Mouse (Mus musculus): ENCODE results near the gene Fam3b. TPM values are rescaled to one million over a fixed set of nuclear protein-coding genes. Genes with fewer than 3 reads are reported as not detected.

Gene Fam3b
- polyA plus RNA-seq, 1 experiment from 2014 or later: not detected

GRCm38 (mm10) chr16:97512347-97512751 lies 2.3 kb downstream of the Fam3b start:
- WGBS: 84% methylated on average over 12 of the region's 12 CpGs
- H3K4me2 ChIP-seq (replicated peaks): no peak overlapping the region
- no peaks in the 10 kb centered on the region for H3K27me3 ChIP-seq
- H3K4me1 ChIP-seq: no peaks in the 10 kb centered on the region
- H3K27ac ChIP-seq (replicated peaks): no peak overlapping the region
- H3K9ac ChIP-seq (replicated peaks): no peak overlapping the region
- no peaks in the 10 kb centered on the region for H3K9me3 ChIP-seq
- no peaks in the 10 kb centered on the region for H3K36me3 ChIP-seq
- no peak overlapping the region for H3K4me3 ChIP-seq
- no peak for ATAC-seq (ENCODE audit: low FRiP score, low read depth)

- no peak overlapping the region for H3K4me3 ChIP-seq
Measured at GRCm38 (mm10) chr16:97511495-97511894, 3.1 kb downstream of the Fam3b start.

GRCm38 (mm10) chr16:97510849-97511248 lies 3.8 kb downstream of the Fam3b start:
- no peak for ATAC-seq (ENCODE audit: low FRiP score, low read depth)
- WGBS: 83% methylated on average over 5 of the region's 5 CpGs

More at GRCm38 (mm10) chr16:97511495-97511894, 3.1 kb downstream of the Fam3b start:
- no peaks in the 10 kb centered on the region for H3K27me3 ChIP-seq
- no peaks in the 10 kb centered on the region for H3K9me3 ChIP-seq
- ATAC-seq (ENCODE audit: low FRiP score, low read depth): no peak
- no peak overlapping the region for H3K9ac ChIP-seq (replicated peaks)
- H3K36me3 ChIP-seq: no peaks in the 10 kb centered on the region
- H3K4me2 ChIP-seq (replicated peaks): no peak overlapping the region
- no peak overlapping the region for H3K27ac ChIP-seq (replicated peaks)
- H3K4me1 ChIP-seq: no peaks in the 10 kb centered on the region

GRCm38 (mm10) chr16:97507783-97508182 lies 6.8 kb downstream of the Fam3b start:
- no peaks in the 10 kb centered on the region for H3K4me1 ChIP-seq
- no peaks in the 10 kb centered on the region for H3K36me3 ChIP-seq
- no peak overlapping the region for H3K4me2 ChIP-seq (replicated peaks)
- no peaks in the 10 kb centered on the region for H3K27me3 ChIP-seq
- no peak overlapping the region for H3K27ac ChIP-seq (replicated peaks)
- no peak for ATAC-seq (ENCODE audit: low FRiP score, low read depth)
- no peak overlapping the region for H3K4me3 ChIP-seq
- H3K9me3 ChIP-seq: no peaks in the 10 kb centered on the region
- H3K9ac ChIP-seq (replicated peaks): no peak overlapping the region

More at GRCm38 (mm10) chr16:97510849-97511248, 3.8 kb downstream of the Fam3b start:
- no peak overlapping the region for H3K4me3 ChIP-seq
- H3K4me1 ChIP-seq: no peaks in the 10 kb centered on the region
- no peak overlapping the region for H3K9ac ChIP-seq (replicated peaks)
- no peak overlapping the region for H3K4me2 ChIP-seq (replicated peaks)
- H3K36me3 ChIP-seq: no peaks in the 10 kb centered on the region
- H3K27ac ChIP-seq (replicated peaks): no peak overlapping the region
- H3K9me3 ChIP-seq: no peaks in the 10 kb centered on the region
- H3K27me3 ChIP-seq: no peaks in the 10 kb centered on the region

GRCm38 (mm10) chr16:97504793-97505192 lies 9.8 kb downstream of the Fam3b start:
- Histone ChIP-seq H3K27me3 (no peaks in the 10 kb centered on the region), H3K9me3 (no peaks in the 10 kb centered on the region)
- WGBS: 84% methylated on average over 3 of the region's 3 CpGs

GRCm38 (mm10) chr16:97503849-97504248 lies 10.8 kb downstream of the Fam3b start:
- Histone ChIP-seq H3K9me3 (no peaks in the 10 kb centered on the region), H3K27me3 (no peaks in the 10 kb centered on the region), H3K36me3 (no peaks in the 10 kb centered on the region), H3K4me3 (no peak overlapping the region), H3K27ac (replicated peaks) (no peak overlapping the region), H3K4me1 (no peaks in the 10 kb centered on the region), H3K9ac (replicated peaks) (no peak overlapping the region), H3K4me2 (replicated peaks) (no peak overlapping the region)
- WGBS: 94% methylated on average over 3 of the region's 3 CpGs
- no peak for ATAC-seq (ENCODE audit: low FRiP score, low read depth)

More at GRCm38 (mm10) chr16:97504793-97505192, 9.8 kb downstream of the Fam3b start:
- no peak overlapping the region for H3K9ac ChIP-seq (replicated peaks)
- no peak overlapping the region for H3K27ac ChIP-seq (replicated peaks)
- no peak overlapping the region for H3K4me3 ChIP-seq
- no peaks in the 10 kb centered on the region for H3K4me1 ChIP-seq
- no peak overlapping the region for H3K4me2 ChIP-seq (replicated peaks)
- no peak for ATAC-seq (ENCODE audit: low FRiP score, low read depth)
- no peaks in the 10 kb centered on the region for H3K36me3 ChIP-seq

GRCm38 (mm10) chr16:97500901-97501300 lies 13.7 kb downstream of the Fam3b start:
- Histone ChIP-seq H3K9ac (replicated peaks) (no peak overlapping the region), H3K4me3 (no peak overlapping the region), H3K9me3 (no peaks in the 10 kb centered on the region), H3K4me2 (replicated peaks) (no peak overlapping the region), H3K4me1 (no peaks in the 10 kb centered on the region), H3K27ac (replicated peaks) (no peak overlapping the region), H3K36me3 (no peaks in the 10 kb centered on the region), H3K27me3 (no peaks in the 10 kb centered on the region)
- WGBS: 89% methylated on average over 7 of the region's 7 CpGs
- no peak for ATAC-seq (ENCODE audit: low FRiP score, low read depth)

GRCm38 (mm10) chr16:97499450-97499849 lies 15.2 kb downstream of the Fam3b start:
- 91% methylated on average over 7 of the region's 7 CpGs for WGBS
- Histone ChIP-seq H3K27me3 (no peaks in the 10 kb centered on the region), H3K9ac (replicated peaks) (no peak overlapping the region), H3K9me3 (no peaks in the 10 kb centered on the region), H3K36me3 (no peaks in the 10 kb centered on the region), H3K4me1 (no peaks in the 10 kb centered on the region), H3K4me2 (replicated peaks) (no peak overlapping the region), H3K4me3 (no peak overlapping the region), H3K27ac (replicated peaks) (no peak overlapping the region)
- no peak for ATAC-seq (ENCODE audit: low FRiP score, low read depth)

GRCm38 (mm10) chr16:97498139-97498538 lies 16.5 kb downstream of the Fam3b start:
- WGBS: 86% methylated on average over 3 of the region's 3 CpGs
- Histone ChIP-seq H3K9ac (replicated peaks) (no peak overlapping the region), H3K27ac (replicated peaks) (no peak overlapping the region), H3K9me3 (no peaks in the 10 kb centered on the region), H3K4me3 (no peak overlapping the region), H3K4me2 (replicated peaks) (no peak overlapping the region), H3K4me1 (no peaks in the 10 kb centered on the region), H3K27me3 (no peaks in the 10 kb centered on the region), H3K36me3 (no peaks in the 10 kb centered on the region)
- no peak for ATAC-seq (ENCODE audit: low FRiP score, low read depth)

- no peak overlapping the region for H3K27ac ChIP-seq (replicated peaks)
- H3K27me3 ChIP-seq: no peaks in the 10 kb centered on the region
- no peak overlapping the region for H3K4me3 ChIP-seq
- no peak overlapping the region for H3K4me2 ChIP-seq (replicated peaks)
- 57% methylated on average over 5 of the region's 5 CpGs for WGBS
- no peaks in the 10 kb centered on the region for H3K36me3 ChIP-seq
- no peaks in the 10 kb centered on the region for H3K9me3 ChIP-seq
- no peak overlapping the region for H3K9ac ChIP-seq (replicated peaks)
- no peaks in the 10 kb centered on the region for H3K4me1 ChIP-seq
- no peak for ATAC-seq (ENCODE audit: low FRiP score, low read depth)
Measured at GRCm38 (mm10) chr16:97497682-97498081, 16.9 kb downstream of the Fam3b start.

GRCm38 (mm10) chr16:97496026-97496425 lies 18.6 kb downstream of the Fam3b start:
- Histone ChIP-seq H3K4me1 (no peaks in the 10 kb centered on the region), H3K9me3 (no peaks in the 10 kb centered on the region), H3K4me2 (replicated peaks) (no peak overlapping the region), H3K27ac (replicated peaks) (no peak overlapping the region), H3K27me3 (no peaks in the 10 kb centered on the region), H3K9ac (replicated peaks) (no peak overlapping the region), H3K4me3 (no peak overlapping the region), H3K36me3 (no peaks in the 10 kb centered on the region)
- no peak for ATAC-seq (ENCODE audit: low FRiP score, low read depth)
- WGBS: 54% methylated on average over 3 of the region's 3 CpGs

- no peak overlapping the region for H3K4me3 ChIP-seq
- WGBS: 91% methylated on average over 1 of the region's 1 CpGs
- no peak overlapping the region for H3K27ac ChIP-seq (replicated peaks)
- no peaks in the 10 kb centered on the region for H3K9me3 ChIP-seq
- no peak for ATAC-seq (ENCODE audit: low FRiP score, low read depth)
- H3K9ac ChIP-seq (replicated peaks): no peak overlapping the region
- H3K27me3 ChIP-seq: no peaks in the 10 kb centered on the region
- no peaks in the 10 kb centered on the region for H3K36me3 ChIP-seq
- H3K4me1 ChIP-seq: no peaks in the 10 kb centered on the region
- H3K4me2 ChIP-seq (replicated peaks): no peak overlapping the region
Measured at GRCm38 (mm10) chr16:97492369-97492768, 22.2 kb downstream of the Fam3b start.

- Histone ChIP-seq H3K27ac (replicated peaks) (no peak overlapping the region), H3K4me3 (no peak overlapping the region), H3K9ac (replicated peaks) (no peak overlapping the region), H3K27me3 (no peaks in the 10 kb centered on the region), H3K4me1 (no peaks in the 10 kb centered on the region), H3K4me2 (replicated peaks) (no peak overlapping the region), H3K9me3 (no peaks in the 10 kb centered on the region), H3K36me3 (no peaks in the 10 kb centered on the region)
- ATAC-seq (ENCODE audit: low FRiP score, low read depth): no peak
- 71% methylated on average over 2 of the region's 2 CpGs for WGBS
Measured at GRCm38 (mm10) chr16:97478655-97479054, 36.0 kb downstream of the Fam3b start.
